Mouse (Mus musculus) stomach, embryonic 15.5 days (tissue): ENCODE results near the gene Ranbp9. TPM values are rescaled to one million over a fixed set of nuclear protein-coding genes. Genes with fewer than 3 reads are reported as not detected.

ENCODE experiments used
- ATAC-seq: fragments of 200-750 bp; cut with Nextera tagmentation; 2 replicates; pipeline ENCODE4 v1.8.0; 2017; ENCODE audit warnings: low read depth, moderate number of reproducible peaks, moderate TSS enrichment; ENCODE audit not compliant: insufficient read depth, low FRiP score
- H3K27ac ChIP-seq: fragments of 300-500 bp; sonication (generic); 2 replicates; pipeline ENCODE4 v1.5.1; 2015; ENCODE audit warnings: mild to moderate bottlenecking, inconsistent platforms
- H3K27me3 ChIP-seq: fragments of 300-500 bp; sonication (generic); replicated peaks from 2 replicates; pipeline ENCODE4 v1.6.1; 2015; ENCODE audit warnings: inconsistent platforms
- H3K36me3 ChIP-seq: fragments of 300-500 bp; sonication (generic); 2 replicates; pipeline ENCODE4 v1.6.1; 2015; ENCODE audit warnings: inconsistent platforms
- H3K4me1 ChIP-seq: fragments of 300-500 bp; sonication (generic); 2 replicates; pipeline ENCODE4 v1.6.1; 2015; ENCODE audit warnings: inconsistent platforms
- H3K4me2 ChIP-seq: fragments of 300-500 bp; sonication (generic); 2 replicates; pipeline ENCODE4 v1.6.1; 2015; ENCODE audit warnings: mild to moderate bottlenecking, inconsistent platforms
- H3K4me3 ChIP-seq: fragments of 300-500 bp; sonication (generic); replicated peaks from 2 replicates; pipeline ENCODE4 v1.5.1; 2015; ENCODE audit warnings: inconsistent platforms
- H3K9ac ChIP-seq: fragments of 300-500 bp; sonication (generic); 2 replicates; pipeline ENCODE4 v1.6.1; 2015; ENCODE audit warnings: inconsistent platforms
- H3K9me3 ChIP-seq: fragments of 300-500 bp; sonication (generic); 2 replicates; pipeline ENCODE4 v1.6.1; 2016; ENCODE audit warnings: inconsistent platforms
- WGBS: fragments of 180-500 bp; shearing (Covaris S2); methylation state at CpG from one replicate; pipeline ENCODE4 v1.1.7; 2015; 5-methylcytosine and 5-hydroxymethylcytosine counted together
- polyA plus RNA-seq: library from polyadenylated mRNA; unstranded; fragments of >200 nt; fragmentation: Nextera tagmentation; extraction: Ambion mirVana; gene quantifications from 2 replicates; pipeline ENCODE4 v1.2.1, GENCODE M21; 2015

The Ranbp9 gene
- polyA plus RNA-seq, 1 experiment from 2014 or later: 9.6 TPM

- ATAC-seq: no peak
- no peaks in the 10 kb centered on the region for H3K9me3 ChIP-seq
- H3K4me2 ChIP-seq: no peak overlapping the region
- H3K27me3 ChIP-seq: no peaks in the 10 kb centered on the region
- H3K4me1 ChIP-seq: no peaks in the 10 kb centered on the region
- 0 out of 2 replicates have a peak, but pooled peaks cover 3% of the 10 kb centered on the region for H3K36me3 ChIP-seq
- H3K4me3 ChIP-seq: no peak overlapping the region
- no peak overlapping the region for H3K9ac ChIP-seq
- H3K27ac ChIP-seq: no peak overlapping the region
- WGBS: 95% methylated on average over 10 of the region's 10 CpGs
Observed at GRCm38 (mm10) chr13:43385321-43385720, 95.8 kb downstream of the Ranbp9 start.

- 0 out of 2 replicates have a peak, but pooled peaks cover 3% of the 10 kb centered on the region for H3K36me3 ChIP-seq
- no peaks in the 10 kb centered on the region for H3K4me1 ChIP-seq
- no peak overlapping the region for H3K9ac ChIP-seq
- no peaks in the 10 kb centered on the region for H3K9me3 ChIP-seq
- H3K4me3 ChIP-seq: no peak overlapping the region
- H3K27me3 ChIP-seq: no peaks in the 10 kb centered on the region
- WGBS: 53% methylated on average over 3 of the region's 3 CpGs
- no peak overlapping the region for H3K27ac ChIP-seq
- ATAC-seq: no peak
- H3K4me2 ChIP-seq: no peak overlapping the region
Observed at GRCm38 (mm10) chr13:43379989-43380388, 101.1 kb downstream of the Ranbp9 start.

GRCm38 (mm10) chr13:43374918-43375432, 106.1 kb downstream of the Ranbp9 start:
- Histone ChIP-seq H3K4me1 (no peaks in the 10 kb centered on the region), H3K9me3 (no peaks in the 10 kb centered on the region), H3K36me3 (peaks cover 11% of the 10 kb centered on the region), H3K27me3 (no peaks in the 10 kb centered on the region), H3K27ac (no peak overlapping the region), H3K4me2 (no peak overlapping the region), H3K4me3 (no peak overlapping the region), H3K9ac (no peak overlapping the region)
- WGBS: 64% methylated on average over 2 of the region's 2 CpGs
- no peak for ATAC-seq

- Histone ChIP-seq H3K9me3 (no peaks in the 10 kb centered on the region), H3K27me3 (no peaks in the 10 kb centered on the region), H3K9ac (no peak overlapping the region), H3K4me1 (no peaks in the 10 kb centered on the region), H3K4me2 (no peak overlapping the region), H3K4me3 (no peak overlapping the region), H3K27ac (no peak overlapping the region), H3K36me3 (peaks cover 11% of the 10 kb centered on the region)
- WGBS: 75% methylated on average over 10 of the region's 10 CpGs
- ATAC-seq: no peak
Observed at GRCm38 (mm10) chr13:43374205-43374604, 106.9 kb downstream of the Ranbp9 start.

GRCm38 (mm10) chr13:43372892-43373291, 108.2 kb downstream of the Ranbp9 start:
- 88% methylated on average over 1 of the region's 1 CpGs for WGBS
- H3K27me3 ChIP-seq: no peaks in the 10 kb centered on the region

GRCm38 (mm10) chr13:43370063-43370462, 111.0 kb downstream of the Ranbp9 start:
- Histone ChIP-seq H3K4me3 (no peak overlapping the region), H3K4me1 (0 out of 2 replicates have a peak, but pooled peaks cover 3% of the 10 kb centered on the region), H3K4me2 (no peak overlapping the region), H3K9me3 (no peaks in the 10 kb centered on the region), H3K9ac (no peak overlapping the region), H3K27ac (no peak overlapping the region), H3K27me3 (no peaks in the 10 kb centered on the region), H3K36me3 (peaks cover 11% of the 10 kb centered on the region)
- ATAC-seq: no peak
- WGBS: 62% methylated on average over 6 of the region's 6 CpGs

More at GRCm38 (mm10) chr13:43372892-43373291, 108.2 kb downstream of the Ranbp9 start:
- H3K9ac ChIP-seq: no peak overlapping the region
- H3K27ac ChIP-seq: no peak overlapping the region
- no peak overlapping the region for H3K4me2 ChIP-seq
- ATAC-seq: no peak
- H3K36me3 ChIP-seq: peaks cover 11% of the 10 kb centered on the region
- H3K4me3 ChIP-seq: no peak overlapping the region
- no peaks in the 10 kb centered on the region for H3K9me3 ChIP-seq
- H3K4me1 ChIP-seq: no peaks in the 10 kb centered on the region

GRCm38 (mm10) chr13:43365825-43366184, 115.3 kb downstream of the Ranbp9 start:
- no peaks in the 10 kb centered on the region for H3K27me3 ChIP-seq
- H3K9ac ChIP-seq: peak overlapping the region; percentile 45
- no peaks in the 10 kb centered on the region for H3K36me3 ChIP-seq
- WGBS: 5% methylated on average over 11 of the region's 11 CpGs
- 0 out of 2 replicates have a peak, but pooled peaks cover 3% of the 10 kb centered on the region for H3K4me1 ChIP-seq
- ATAC-seq: peak; percentile 15; the same call in 1 of the 2 replicates
- peak overlapping the region; percentile 63 for H3K4me3 ChIP-seq
- no peak overlapping the region for H3K27ac ChIP-seq
- no peaks in the 10 kb centered on the region for H3K9me3 ChIP-seq
- H3K4me2 ChIP-seq: peak overlapping the region; percentile 78

GRCm38 (mm10) chr13:43364985-43365824, 115.9 kb downstream of the Ranbp9 start, which contains the start of gene Sirt5:
Gene Sirt5 (plus strand): TSS chr13:43365496.
- H3K4me2 ChIP-seq: peak within 1 kb of the TSS; percentile 78
- 14% methylated on average over 42 of the region's 42 CpGs for WGBS
- H3K27me3 ChIP-seq: no peaks in the 10 kb centered on the region
- no peaks in the 10 kb centered on the region for H3K36me3 ChIP-seq
- H3K27ac ChIP-seq: peak within 1 kb of the TSS; percentile 58; the same call in 1 of the 2 replicates
- no peaks in the 10 kb centered on the region for H3K9me3 ChIP-seq
- H3K4me3 ChIP-seq: peak within 1 kb of the TSS; percentile 63
- 0 out of 2 replicates have a peak, but pooled peaks cover 3% of the 10 kb centered on the region for H3K4me1 ChIP-seq
- ATAC-seq: peak; percentile 94
- peak within 1 kb of the TSS; percentile 45 for H3K9ac ChIP-seq

- Histone ChIP-seq H3K9me3 (no peaks in the 10 kb centered on the region), H3K4me3 (no peak overlapping the region), H3K9ac (no peak overlapping the region), H3K4me1 (0 out of 2 replicates have a peak, but pooled peaks cover 3% of the 10 kb centered on the region), H3K4me2 (no peak overlapping the region), H3K36me3 (no peaks in the 10 kb centered on the region), H3K27ac (no peak overlapping the region), H3K27me3 (no peaks in the 10 kb centered on the region)
- 66% methylated on average over 9 of the region's 9 CpGs for WGBS
- no peak for ATAC-seq
Observed at GRCm38 (mm10) chr13:43362353-43362752, 118.7 kb downstream of the Ranbp9 start.

GRCm38 (mm10) chr13:43360534-43360933, 120.5 kb downstream of the Ranbp9 start:
- no peaks in the 10 kb centered on the region for H3K27me3 ChIP-seq
- H3K36me3 ChIP-seq: no peaks in the 10 kb centered on the region
- no peak overlapping the region for H3K4me2 ChIP-seq
- no peaks in the 10 kb centered on the region for H3K9me3 ChIP-seq
- no peak for ATAC-seq
- H3K4me3 ChIP-seq: no peak overlapping the region
- H3K9ac ChIP-seq: no peak overlapping the region
- no peak overlapping the region for H3K27ac ChIP-seq
- H3K4me1 ChIP-seq: no peaks in the 10 kb centered on the region
- WGBS: 72% methylated on average over 6 of the region's 6 CpGs

GRCm38 (mm10) chr13:43356346-43357125, 124.5 kb downstream of the Ranbp9 start:
- Histone ChIP-seq H3K27ac (no peak overlapping the region), H3K9me3 (no peaks in the 10 kb centered on the region), H3K4me3 (no peak overlapping the region), H3K27me3 (no peaks in the 10 kb centered on the region), H3K36me3 (no peaks in the 10 kb centered on the region), H3K9ac (no peak overlapping the region), H3K4me2 (no peak overlapping the region), H3K4me1 (no peaks in the 10 kb centered on the region)
- 87% methylated on average over 14 of the region's 14 CpGs for WGBS
- no peak for ATAC-seq
